Mouse (Mus musculus) myocyte (in vitro differentiated cells): ENCODE measurements around the gene Cep72.

ENCODE experiments used
- CEBPB ChIP-seq: IDR thresholded peaks from 2 replicates; pipeline ENCODE4 v1.6.1; 2011; ENCODE audit warnings: mild to moderate bottlenecking, moderate library complexity; ENCODE audit not compliant: poor library complexity, insufficient read depth, severe bottlenecking
- E2F4 ChIP-seq: IDR thresholded peaks from one replicate; pipeline ENCODE4 v1.6.1; 2011; ENCODE audit warnings: mild to moderate bottlenecking, control low read depth, moderate library complexity; ENCODE audit not compliant: insufficient read depth
- MAX ChIP-seq: IDR thresholded peaks from one replicate; pipeline ENCODE4 v1.6.1; 2011; ENCODE audit warnings: low read depth, mild to moderate bottlenecking, control low read depth
- MYOD1 ChIP-seq, 3 experiments: IDR thresholded peaks; one replicate each; pipeline ENCODE4 v1.6.1; 2011; ENCODE audit warnings: control low read depth in 2 of 3, low read depth in 2 of 3, mild to moderate bottlenecking in 2 of 3, moderate library complexity in 1 of 3; ENCODE audit not compliant: insufficient read length in 2 of 3, control insufficient read depth in 1 of 3
- MYOG ChIP-seq, 3 experiments: IDR thresholded peaks; one replicate each; pipeline ENCODE4 v1.6.1; 2011; ENCODE audit warnings: control low read depth in 2 of 3, low read depth in 2 of 3, mild to moderate bottlenecking in 2 of 3; ENCODE audit not compliant: insufficient read length in 2 of 3, control insufficient read depth in 1 of 3, insufficient read depth in 1 of 3
- POLR2A ChIP-seq: IDR thresholded peaks from one replicate; pipeline ENCODE4 v1.6.1; 2011; ENCODE audit warnings: low read depth, mild to moderate bottlenecking, control low read depth, moderate library complexity; ENCODE audit not compliant: insufficient read length
- POLR2AphosphoS2 ChIP-seq: IDR thresholded peaks from one replicate; pipeline ENCODE4 v1.6.1; 2011; ENCODE audit warnings: low read depth, control low read depth; ENCODE audit not compliant: insufficient read length
- REST ChIP-seq: IDR thresholded peaks from one replicate; pipeline ENCODE4 v1.6.1; 2011; ENCODE audit warnings: mild to moderate bottlenecking, control low read depth, moderate library complexity; ENCODE audit not compliant: insufficient read depth, insufficient read length
- SRF ChIP-seq: IDR thresholded peaks from one replicate; pipeline ENCODE4 v1.6.1; 2011; ENCODE audit warnings: low read depth; ENCODE audit not compliant: control insufficient read depth, insufficient read length
- USF1 ChIP-seq: IDR thresholded peaks from one replicate; pipeline ENCODE4 v1.6.1; 2011; ENCODE audit warnings: low read depth, mild to moderate bottlenecking, control low read depth, moderate library complexity

- no peak for TF ChIP-seq MAX
- no peak for TF ChIP-seq POLR2AphosphoS2
- TF ChIP-seq E2F4: no peak
- TF ChIP-seq POLR2A: no peak
- TF ChIP-seq CEBPB: no peak
- TF ChIP-seq MYOD1 (IDR thresholded peaks at IDR 0.05; ENCODE audit: control insufficient read depth in 1 of 3, insufficient read length in 2 of 3, low read depth in 2 of 3): no peak
- no peak for TF ChIP-seq USF1
- no peak for TF ChIP-seq REST
- TF ChIP-seq SRF: no peak
- no peak for TF ChIP-seq MYOG (IDR thresholded peaks at IDR 0.05; ENCODE audit: control insufficient read depth in 1 of 3, insufficient read depth in 1 of 3, insufficient read length in 2 of 3, low read depth in 2 of 3)
Measured at GRCm38 (mm10) chr13:74056194-74056593, 5.9 kb downstream of the Cep72 start.
